Mouse (Mus musculus) Muller cell, postnatal 12 days (primary cell): ENCODE data around the gene Mixl1.

Experiments
- DNase-seq: peaks from one replicate; pipeline ENCODE4 v3.0.0-alpha.2; 2015; ENCODE audit errors: inconsistent ontology term

The Mixl1 gene

GRCm38 (mm10) chr1:180696626-180697352 lies at the start of gene Mixl1:
Mixl1 (minus strand) TSS chr1:180697034.
- no peak for DNase-seq

DNA sequence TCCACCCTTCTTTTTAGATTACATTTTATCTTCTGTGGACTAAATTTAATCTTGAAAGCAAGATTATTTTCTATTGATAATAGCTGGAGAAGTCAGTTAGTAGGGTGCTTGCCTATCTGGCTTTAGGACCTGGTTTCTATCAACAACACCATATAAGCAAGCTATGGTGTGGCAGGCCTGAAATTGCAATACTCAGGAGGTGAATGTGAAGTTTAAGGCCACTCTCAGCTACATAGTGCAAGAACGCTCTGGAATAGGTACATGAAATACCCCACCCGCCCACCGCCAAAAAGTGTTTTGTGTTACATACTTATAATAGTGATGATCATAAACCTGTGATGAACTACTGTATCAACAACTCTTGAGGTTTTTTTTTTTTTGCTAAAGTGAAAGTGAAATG lies 32.4 kb upstream of the Mixl1 start:
- no peak for DNase-seq

DNA sequence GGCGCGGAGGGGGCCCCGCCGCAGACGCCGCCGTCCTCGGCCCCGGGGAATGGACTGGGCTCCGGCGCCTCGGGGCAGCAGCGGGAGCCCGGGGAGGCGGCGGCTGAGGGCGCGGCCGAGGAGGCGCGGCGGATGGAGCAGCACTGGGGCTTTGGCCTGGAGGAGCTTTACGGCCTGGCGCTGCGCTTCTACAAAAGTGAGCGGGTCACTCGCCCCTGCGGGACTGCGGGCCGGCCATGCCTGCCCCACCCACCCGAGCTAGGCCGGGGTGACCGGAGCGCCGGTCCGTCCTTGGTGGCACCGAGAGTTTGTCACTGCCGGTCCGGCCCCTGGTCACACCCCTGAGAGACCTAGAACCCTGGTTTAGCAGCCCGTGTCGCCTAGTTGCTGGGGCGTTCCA lies 29.3 kb upstream of the Mixl1 start:
- no peak for DNase-seq

GRCm38 (mm10) chr1:180725704-180726179 lies 28.9 kb upstream of the Mixl1 start, which contains the start of gene Acbd3:
Acbd3 (plus strand) TSS chr1:180726043.
- peak; percentile 94 for DNase-seq

DNA sequence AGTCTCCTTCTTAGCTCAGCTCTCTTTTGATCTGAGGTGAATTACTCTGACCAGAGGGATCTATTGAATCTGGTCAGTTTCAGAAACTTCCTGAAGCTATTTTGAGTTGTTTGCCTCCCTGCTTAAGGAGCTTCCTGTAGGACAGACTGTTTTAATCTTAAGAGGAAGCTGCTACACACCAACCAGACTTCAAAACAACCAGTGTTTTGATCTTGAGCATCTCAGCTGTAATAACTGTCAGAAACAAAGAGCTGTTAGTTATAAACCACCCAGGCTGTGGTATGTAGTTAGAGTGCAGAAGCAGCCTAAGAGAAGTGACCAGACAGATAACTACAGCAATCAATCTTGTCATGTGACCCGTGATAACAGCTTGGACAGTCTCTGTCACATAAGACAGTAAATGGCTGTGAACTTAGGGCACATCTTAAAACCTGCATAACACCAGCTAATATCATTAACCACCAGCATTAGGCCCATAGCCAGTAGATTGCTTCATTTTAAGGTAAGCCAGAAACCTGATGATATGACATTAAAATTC lies 26.9 kb upstream of the Mixl1 start:
- no peak for DNase-seq

DNA sequence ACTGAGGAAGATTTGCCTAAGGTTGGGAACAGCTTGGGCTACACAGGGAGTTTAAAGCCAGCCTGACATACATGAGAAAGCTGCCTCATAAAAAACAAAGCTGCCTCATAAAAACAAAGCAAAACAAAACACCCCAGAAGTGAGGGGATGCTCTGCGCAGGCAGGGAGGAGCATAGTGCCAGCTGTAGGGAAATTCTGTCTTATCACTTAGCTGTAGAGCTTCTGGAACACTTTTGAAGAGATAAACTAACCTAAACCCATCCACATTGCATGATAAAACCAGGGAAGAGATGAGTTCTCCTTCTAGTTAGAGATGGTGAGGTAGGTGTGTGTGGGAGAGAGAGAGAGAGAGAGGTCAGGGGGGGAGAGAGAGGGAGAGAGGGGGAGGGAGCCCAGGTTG lies 25.8 kb upstream of the Mixl1 start:
- DNase-seq = no peak

GRCm38 (mm10) chr1:180719951-180720689 lies 23.3 kb upstream of the Mixl1 start:
- peak; percentile 59 for DNase-seq

DNA sequence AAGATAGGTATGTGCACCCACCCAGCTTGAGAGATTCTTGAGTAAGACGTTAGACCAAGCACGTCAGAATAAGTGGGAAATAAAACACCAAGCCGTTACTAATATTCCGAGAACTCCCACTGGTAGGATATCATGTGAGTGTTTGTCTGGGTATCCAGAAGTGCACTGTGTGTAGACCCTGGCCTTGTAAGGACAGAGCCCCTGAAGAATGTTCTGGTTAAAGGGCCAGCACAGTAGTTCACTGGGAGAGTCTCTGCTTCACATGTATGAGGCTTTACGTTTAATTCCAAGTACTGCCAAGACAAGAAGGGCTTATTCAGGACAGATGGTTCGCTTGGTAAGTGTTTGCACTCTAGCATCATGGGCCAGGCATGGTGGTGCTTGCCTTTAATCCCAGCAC lies 22.6 kb upstream of the Mixl1 start:
- DNase-seq = no peak

DNA sequence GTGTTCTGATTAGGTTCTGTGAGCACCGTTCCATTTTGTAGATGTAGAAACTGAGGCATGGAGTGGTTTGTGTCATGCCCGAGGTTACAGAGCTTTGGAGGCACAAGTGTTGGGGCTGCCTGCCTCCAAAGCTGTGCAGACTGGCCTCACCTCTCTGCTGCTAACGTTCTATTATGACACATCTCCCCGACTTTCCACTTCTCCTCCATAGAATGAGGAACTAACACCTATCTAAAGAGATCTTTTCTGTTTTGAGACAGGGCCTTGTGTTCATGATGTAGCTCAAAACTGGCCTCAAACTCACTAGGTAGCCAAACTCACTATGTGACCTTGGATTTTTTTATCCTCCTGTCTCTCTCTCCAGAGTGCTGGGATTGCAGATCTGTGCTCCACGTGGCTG lies 21.9 kb upstream of the Mixl1 start:
- DNase-seq = no peak

GRCm38 (mm10) chr1:180708935-180709776 lies 12.3 kb upstream of the Mixl1 start:
- DNase-seq = no peak

DNA sequence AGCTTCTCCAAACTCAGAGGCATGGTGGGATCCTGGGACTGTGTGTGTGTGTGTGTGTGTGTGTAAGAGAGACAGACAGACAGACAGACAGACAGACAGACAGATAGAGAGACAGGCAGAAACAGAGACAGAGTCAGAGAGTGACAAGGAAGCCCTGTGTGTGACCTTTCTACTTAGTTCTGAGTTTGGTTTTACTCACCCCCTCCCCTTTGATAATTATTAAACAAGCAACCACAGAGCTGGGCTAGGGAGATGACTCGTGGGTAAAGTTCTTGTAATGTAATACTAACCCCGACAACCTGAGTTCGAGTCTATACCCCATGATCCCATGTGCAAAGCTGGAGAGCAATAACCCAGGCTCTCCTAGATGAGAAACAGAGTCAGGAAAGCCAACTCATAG lies 11.0 kb upstream of the Mixl1 start:
- no peak for DNase-seq

DNA sequence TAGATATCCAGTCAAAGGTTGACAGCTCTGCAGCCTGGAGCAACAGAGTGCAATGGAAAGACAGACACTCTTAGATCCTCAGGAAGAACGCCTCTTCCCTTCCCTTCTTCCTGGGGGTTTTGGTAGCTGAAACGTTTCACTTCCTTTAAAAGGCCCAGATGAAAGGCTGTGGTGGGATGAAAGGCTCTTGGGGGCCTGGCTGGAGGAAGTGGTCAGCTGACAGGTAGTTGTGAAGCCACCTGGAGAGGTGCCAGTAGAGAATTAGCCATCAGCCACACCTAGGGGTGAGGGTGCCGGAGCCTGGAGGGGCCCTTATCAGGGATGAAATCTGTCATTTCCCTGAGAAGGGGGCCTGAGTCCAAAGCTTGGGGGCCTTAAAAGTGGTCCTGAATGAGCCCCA lies 10.5 kb upstream of the Mixl1 start:
- no peak for DNase-seq

- DNase-seq = peak; percentile 75
Observed at GRCm38 (mm10) chr1:180703400-180703799, 6.6 kb upstream of the Mixl1 start.

GRCm38 (mm10) chr1:180698063-180698462 lies 1.2 kb upstream of the Mixl1 start:
- DNase-seq = no peak

DNA sequence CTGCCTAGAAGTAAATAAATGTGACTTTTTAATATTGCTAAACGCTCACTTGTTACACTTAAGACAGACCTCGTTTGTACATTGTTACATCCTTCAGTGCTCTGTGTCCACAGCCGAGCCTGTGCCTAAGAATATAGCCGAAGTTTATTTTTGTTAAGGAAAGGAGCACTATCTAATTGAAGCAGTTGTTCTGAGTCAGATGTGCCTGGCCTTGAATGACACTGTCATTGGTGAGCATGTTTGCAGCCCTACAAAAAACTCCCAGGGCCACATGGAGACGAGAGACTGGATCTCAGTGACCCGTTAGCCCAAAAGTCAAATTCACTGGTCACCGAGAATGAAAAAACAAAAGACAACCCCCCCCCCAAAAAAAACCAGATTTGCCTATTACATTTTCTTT lies 5.5 kb downstream of the Mixl1 start:
- no peak for DNase-seq
